Mouse (Mus musculus) urinary bladder, postnatal 25 days (tissue): ENCODE data around the gene Ier2.
A peak's percentile ranks its signal among the peaks of the same experiment; 100 is the strongest.
"Not testable (repeated sequence)": the region's sequence is repeated elsewhere in the genome, so short reads cannot be mapped to it uniquely, and the experiment has no call there.

Experiments used
- DNase-seq: peaks from one replicate; pipeline ENCODE4 v3.0.0; 2022; ENCODE audit warnings: low spot score

Ier2 gene

GRCm38 (mm10) chr8:84639162-84640009, 23.3 kb downstream of the Ier2 start:
- peak; percentile 95 for DNase-seq

- peak; percentile 19 for DNase-seq
Observed at GRCm38 (mm10) chr8:84638555-84639161, 24.0 kb downstream of the Ier2 start.

- DNase-seq: no peak
Observed at GRCm38 (mm10) chr8:84637946-84638554, 24.6 kb downstream of the Ier2 start.

- DNase-seq: no peak
Observed at GRCm38 (mm10) chr8:84636051-84636691, 26.5 kb downstream of the Ier2 start.

GRCm38 (mm10) chr8:84635397-84636050, 27.1 kb downstream of the Ier2 start:
- no peak for DNase-seq

- no peak for DNase-seq
Observed at GRCm38 (mm10) chr8:84634849-84635304, 27.8 kb downstream of the Ier2 start.

- DNase-seq: no peak
Observed at GRCm38 (mm10) chr8:84633841-84634584, 28.6 kb downstream of the Ier2 start.

GRCm38 (mm10) chr8:84631813-84632212, 30.8 kb downstream of the Ier2 start:
- no peak for DNase-seq

GRCm38 (mm10) chr8:84630145-84630544, 32.5 kb downstream of the Ier2 start:
- DNase-seq: no peak

- DNase-seq: no peak
Observed at GRCm38 (mm10) chr8:84629586-84629985, 33.1 kb downstream of the Ier2 start.

GRCm38 (mm10) chr8:84623425-84623824, 39.2 kb downstream of the Ier2 start:
- DNase-seq: not testable (repeated sequence)

GRCm38 (mm10) chr8:84621102-84621625, 41.5 kb downstream of the Ier2 start:
- no peak for DNase-seq

GRCm38 (mm10) chr8:84617005-84617404, 45.6 kb downstream of the Ier2 start:
- DNase-seq: no peak

GRCm38 (mm10) chr8:84615666-84616485, 46.8 kb downstream of the Ier2 start:
- DNase-seq: no peak

- no peak for DNase-seq
Observed at GRCm38 (mm10) chr8:84614512-84615223, 48.0 kb downstream of the Ier2 start.
